Mouse (Mus musculus): ENCODE data around the gene Glb1l. TPM values are rescaled to one million over a fixed set of nuclear protein-coding genes. Genes with fewer than 3 reads are reported as not detected.

Glb1l gene
- polyA plus RNA-seq (2014; fragmentation: Illumina TruSeq; extraction: RNeasy Lipid Tissue Mini Kit (QIAGEN cat#74804); ENCODE audit: insufficient read depth, low read depth, low replicate concordance): 4.8 TPM

GRCm38 (mm10) chr1:75210136-75211087 is at the start of gene Glb1l, which contains the start of gene Stk16:
Gene Glb1l, minus strand, starts transcription at chr1:75210813.
Gene Stk16, plus strand, starts transcription at chr1:75210838.

GRCm38 (mm10) chr1:75236117-75237050 is 25.8 kb upstream of the Glb1l start, which contains the start of gene Dnajb2:
Gene Dnajb2, plus strand, starts transcription at chr1:75236406.

DNA sequence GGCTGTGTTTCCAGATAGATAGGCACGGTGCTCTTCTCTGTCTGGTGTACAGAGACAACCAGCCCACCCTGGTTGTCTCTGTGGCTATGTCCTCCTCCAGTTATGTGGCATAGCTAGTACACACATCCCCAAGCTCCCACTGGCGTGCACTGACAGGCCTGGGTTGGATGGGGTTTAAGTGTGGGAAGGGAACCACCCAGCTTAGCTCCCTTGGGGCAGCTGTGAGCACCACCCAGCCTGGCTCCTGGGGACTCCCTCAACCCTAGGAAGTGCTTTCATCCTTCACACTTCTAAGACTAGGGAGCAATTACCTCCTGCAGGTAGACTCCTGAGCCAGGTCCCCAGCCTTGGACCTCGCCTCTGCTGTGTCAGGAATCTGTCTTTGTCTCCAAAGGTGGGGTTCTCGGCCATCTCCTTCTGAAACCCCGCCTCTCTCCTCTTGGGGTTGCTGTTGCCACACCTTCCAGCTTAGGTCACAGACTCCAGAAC is 21.1 kb upstream of the Glb1l start, which contains the start of gene A630095N17Rik:
Gene A630095N17Rik (minus strand): TSS at position 439 of the 489 bp plus-strand sequence.

GRCm38 (mm10) chr1:75219531-75219930 is 8.9 kb upstream of the Glb1l start, which contains the start of gene Tuba4a:
Gene Tuba4a, minus strand, starts transcription at chr1:75219865.

DNA sequence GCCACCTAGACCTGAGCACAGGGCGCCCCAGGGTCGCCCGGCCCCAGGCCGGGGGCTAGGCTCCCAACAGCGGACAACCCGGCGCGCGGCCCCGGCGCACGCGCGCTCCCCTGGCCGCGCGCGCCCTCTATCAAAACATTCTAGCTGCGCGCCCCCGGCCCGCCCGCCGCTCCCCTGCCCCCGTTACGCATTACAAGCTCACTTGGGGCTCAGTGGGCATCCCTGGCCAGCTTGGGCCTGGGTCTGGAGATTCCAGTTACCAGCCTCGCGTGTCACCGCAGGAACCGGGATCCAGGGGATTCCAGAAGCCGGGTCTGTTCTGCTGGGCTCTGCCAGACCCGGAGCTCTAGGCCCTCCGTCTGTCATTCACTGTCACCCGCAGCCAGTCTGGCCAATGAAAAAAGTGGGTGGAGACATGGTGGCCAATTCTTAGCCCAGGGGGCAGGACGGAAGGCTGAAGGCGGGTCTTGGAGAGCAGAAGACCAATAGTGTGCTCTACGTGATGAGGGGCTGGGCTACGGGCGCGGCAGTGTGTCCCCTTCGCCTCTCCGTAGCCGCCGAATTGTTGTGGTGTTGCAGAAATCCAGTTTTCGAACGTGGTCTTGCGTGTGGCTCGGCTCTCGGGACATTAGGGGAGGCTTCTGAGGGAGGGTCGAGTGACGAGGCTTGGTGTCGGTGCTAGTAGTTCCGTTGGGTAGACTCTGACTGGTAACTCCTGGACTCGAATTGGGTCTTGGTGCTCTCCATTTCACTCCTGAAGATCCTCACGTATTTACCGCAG is 18.8 kb downstream of the Glb1l start, which contains the start of the genes Ankzf1 and Atg9a:
Gene Ankzf1 (plus strand): TSS at position 530 of the 781 bp plus-strand sequence.
Gene Atg9a (minus strand): TSS at position 575 of the 781 bp plus-strand sequence.

DNA sequence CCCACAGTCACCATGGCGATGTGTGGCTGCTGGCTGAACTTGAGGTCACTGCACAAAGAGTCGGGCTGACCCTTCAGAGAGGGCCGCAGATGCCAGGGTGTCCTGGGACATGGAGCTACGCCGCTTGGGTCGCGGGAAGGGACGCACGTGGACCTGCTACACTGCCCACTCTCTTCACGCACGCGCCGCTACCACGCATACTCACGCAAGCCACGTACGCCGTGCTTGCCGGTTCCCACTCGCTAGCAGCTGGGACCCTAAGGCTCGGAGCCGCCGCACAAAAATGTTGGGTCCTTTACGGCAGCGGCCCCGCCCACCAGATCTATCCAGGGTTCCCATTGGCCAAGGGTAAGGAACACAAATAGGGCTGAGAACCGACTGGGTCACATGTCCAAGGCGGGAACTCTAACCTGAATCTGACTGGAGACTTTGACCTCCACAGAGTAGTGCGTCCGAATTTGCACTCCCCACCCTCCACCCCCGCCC is 30.5 kb downstream of the Glb1l start, which contains the start of gene Abcb6:
Gene Abcb6 (minus strand): TSS at position 288 of the 486 bp plus-strand sequence.

GRCm38 (mm10) chr1:75168472-75169464 is 41.8 kb downstream of the Glb1l start, which contains the start of gene Zfand2b:
Gene Zfand2b, plus strand, starts transcription at chr1:75168646.

Other genes with a start within 250 kb of the Glb1l start
- 3.9 TPM for gene Nhej1, start 85.6 kb downstream of the Glb1l start, polyA plus RNA-seq (2014; fragmentation: Illumina TruSeq; extraction: RNeasy Lipid Tissue Mini Kit (QIAGEN cat#74804); ENCODE audit: insufficient read depth, low read depth, low replicate concordance)
- 0.54 TPM for gene Slc23a3, start 76.9 kb downstream of the Glb1l start, polyA plus RNA-seq (2014; fragmentation: Illumina TruSeq; extraction: RNeasy Lipid Tissue Mini Kit (QIAGEN cat#74804); ENCODE audit: insufficient read depth, low read depth, low replicate concordance)
- gene Cnppd1, start 68.1 kb downstream of the Glb1l start, polyA plus RNA-seq (2014; fragmentation: Illumina TruSeq; extraction: RNeasy Lipid Tissue Mini Kit (QIAGEN cat#74804); ENCODE audit: insufficient read depth, low read depth, low replicate concordance): 42.7 TPM
- 54.4 TPM for gene Retreg2, start 68.0 kb downstream of the Glb1l start, polyA plus RNA-seq (2014; fragmentation: Illumina TruSeq; extraction: RNeasy Lipid Tissue Mini Kit (QIAGEN cat#74804); ENCODE audit: insufficient read depth, low read depth, low replicate concordance)
- 34.3 TPM for gene Zfand2b, start 42.2 kb downstream of the Glb1l start, polyA plus RNA-seq (2014; fragmentation: Illumina TruSeq; extraction: RNeasy Lipid Tissue Mini Kit (QIAGEN cat#74804); ENCODE audit: insufficient read depth, low read depth, low replicate concordance)
- gene Abcb6, start 30.4 kb downstream of the Glb1l start, polyA plus RNA-seq (2014; fragmentation: Illumina TruSeq; extraction: RNeasy Lipid Tissue Mini Kit (QIAGEN cat#74804); ENCODE audit: insufficient read depth, low read depth, low replicate concordance): 11.2 TPM
- gene Ankzf1, start 18.7 kb downstream of the Glb1l start, polyA plus RNA-seq (2014; fragmentation: Illumina TruSeq; extraction: RNeasy Lipid Tissue Mini Kit (QIAGEN cat#74804); ENCODE audit: insufficient read depth, low read depth, low replicate concordance): 9.2 TPM
- gene Atg9a, start 18.6 kb downstream of the Glb1l start, polyA plus RNA-seq (2014; fragmentation: Illumina TruSeq; extraction: RNeasy Lipid Tissue Mini Kit (QIAGEN cat#74804); ENCODE audit: insufficient read depth, low read depth, low replicate concordance): 12.2 TPM
- 62.4 TPM for gene Stk16, start within 50 bp of the Glb1l start, polyA plus RNA-seq (2014; fragmentation: Illumina TruSeq; extraction: RNeasy Lipid Tissue Mini Kit (QIAGEN cat#74804); ENCODE audit: insufficient read depth, low read depth, low replicate concordance)
- gene Tuba4a, start 9.1 kb upstream of the Glb1l start, polyA plus RNA-seq (2014; fragmentation: Illumina TruSeq; extraction: RNeasy Lipid Tissue Mini Kit (QIAGEN cat#74804); ENCODE audit: insufficient read depth, low read depth, low replicate concordance): 60.2 TPM
- gene A630095N17Rik, start 21.3 kb upstream of the Glb1l start, polyA plus RNA-seq (2014; fragmentation: Illumina TruSeq; extraction: RNeasy Lipid Tissue Mini Kit (QIAGEN cat#74804); ENCODE audit: insufficient read depth, low read depth, low replicate concordance): not detected
- 51.1 TPM for gene Dnajb2, start 25.6 kb upstream of the Glb1l start, polyA plus RNA-seq (2014; fragmentation: Illumina TruSeq; extraction: RNeasy Lipid Tissue Mini Kit (QIAGEN cat#74804); ENCODE audit: insufficient read depth, low read depth, low replicate concordance)
- 1.7 TPM for gene Ptprn, start 53.7 kb upstream of the Glb1l start, polyA plus RNA-seq (2014; fragmentation: Illumina TruSeq; extraction: RNeasy Lipid Tissue Mini Kit (QIAGEN cat#74804); ENCODE audit: insufficient read depth, low read depth, low replicate concordance)
- gene Resp18, start 67.6 kb upstream of the Glb1l start, polyA plus RNA-seq (2014; fragmentation: Illumina TruSeq; extraction: RNeasy Lipid Tissue Mini Kit (QIAGEN cat#74804); ENCODE audit: insufficient read depth, low read depth, low replicate concordance): 1.6 TPM
- gene Dnpep, start 107.2 kb upstream of the Glb1l start, polyA plus RNA-seq (2014; fragmentation: Illumina TruSeq; extraction: RNeasy Lipid Tissue Mini Kit (QIAGEN cat#74804); ENCODE audit: insufficient read depth, low read depth, low replicate concordance): 53.8 TPM
- 92.4 TPM for gene Des, start 149.5 kb upstream of the Glb1l start, polyA plus RNA-seq (2014; fragmentation: Illumina TruSeq; extraction: RNeasy Lipid Tissue Mini Kit (QIAGEN cat#74804); ENCODE audit: insufficient read depth, low read depth, low replicate concordance)
- gene Speg, start 164.5 kb upstream of the Glb1l start, polyA plus RNA-seq (2014; fragmentation: Illumina TruSeq; extraction: RNeasy Lipid Tissue Mini Kit (QIAGEN cat#74804); ENCODE audit: insufficient read depth, low read depth, low replicate concordance): 8.0 TPM
- 38.9 TPM for gene Gmppa, start 225.1 kb upstream of the Glb1l start, polyA plus RNA-seq (2014; fragmentation: Illumina TruSeq; extraction: RNeasy Lipid Tissue Mini Kit (QIAGEN cat#74804); ENCODE audit: insufficient read depth, low read depth, low replicate concordance)
- gene Asic4, start 239.6 kb upstream of the Glb1l start, polyA plus RNA-seq (2014; fragmentation: Illumina TruSeq; extraction: RNeasy Lipid Tissue Mini Kit (QIAGEN cat#74804); ENCODE audit: insufficient read depth, low read depth, low replicate concordance): not detected